Mouse (Mus musculus) MEL (cell line): ENCODE measurements around the gene Nrl. TPM values are rescaled to one million over a fixed set of nuclear protein-coding genes. Genes with fewer than 3 reads are reported as not detected.

Experiments
- DNase-seq: peaks from one replicate; pipeline ENCODE4 v3.0.0; 2011; ENCODE audit warnings: low read depth, low spot score
- H3K27ac ChIP-seq: 2 replicates; pipeline ENCODE4 v1.5.1; 2012; ENCODE audit warnings: low read depth, mild to moderate bottlenecking, control low read depth, low read length, moderate library complexity; ENCODE audit not compliant: control insufficient read depth
- H3K27me3 ChIP-seq, 2 experiments: fragments of 150-350 bp in 1 of 2; sonication (generic) in 1 of 2; 2 replicates each; pipeline ENCODE4 v1.6.1; 2012; ENCODE audit warnings: low read length in 2 of 2, mild to moderate bottlenecking in 2 of 2, improper control_type of control experiment in 1 of 2, moderate library complexity in 1 of 2; ENCODE audit not compliant: insufficient read depth in 2 of 2, control insufficient read depth in 1 of 2
- H3K36me3 ChIP-seq, 2 experiments: 2 replicates each; pipeline ENCODE4 v1.6.1; 2012 to 2014; ENCODE audit warnings: low read length in 2 of 2, improper control_type of control experiment in 1 of 2, inconsistent platforms in 1 of 2, mild to moderate bottlenecking in 1 of 2; ENCODE audit not compliant: insufficient read depth in 2 of 2, control insufficient read depth in 1 of 2
- H3K4me1 ChIP-seq, 2 experiments: fragments of 150-350 bp in 1 of 2; sonication (generic) in 1 of 2; 2 replicates each; pipeline ENCODE4 v1.6.1; 2012; ENCODE audit warnings: low read length in 2 of 2, improper control_type of control experiment in 1 of 2, mild to moderate bottlenecking in 1 of 2; ENCODE audit not compliant: insufficient read depth in 2 of 2, control insufficient read depth in 1 of 2
- H3K4me3 ChIP-seq, 2 experiments: fragments of 150-350 bp in 1 of 2; sonication (generic) in 1 of 2; 2 replicates each; pipeline ENCODE4 v1.5.1; 2012; ENCODE audit warnings: low read depth in 2 of 2, low read length in 2 of 2, mild to moderate bottlenecking in 2 of 2, moderate library complexity in 2 of 2, control low read depth in 1 of 2, improper control_type of control experiment in 1 of 2; ENCODE audit not compliant: control insufficient read depth in 1 of 2, insufficient read depth in 1 of 2
- H3K79me2 ChIP-seq: 2 replicates; pipeline ENCODE4 v1.6.1; 2012; ENCODE audit warnings: mild to moderate bottlenecking, low read length, moderate library complexity; ENCODE audit not compliant: control insufficient read depth, poor library complexity, insufficient read depth
- H3K9ac ChIP-seq: 2 replicates; pipeline ENCODE4 v1.6.1; 2012; ENCODE audit warnings: low read depth, mild to moderate bottlenecking, control low read depth, low read length, moderate library complexity; ENCODE audit not compliant: control insufficient read depth, poor library complexity, severe bottlenecking
- H3K9me3 ChIP-seq: fragments of 150-350 bp; sonication (generic); replicated peaks from 2 replicates; pipeline ENCODE4 v1.6.1; 2012; ENCODE audit warnings: mild to moderate bottlenecking, low read length, improper control_type of control experiment, moderate library complexity; ENCODE audit not compliant: insufficient read depth
- BHLHE40 ChIP-seq: IDR thresholded peaks from 2 replicates; pipeline ENCODE4 v1.6.1; 2012; ENCODE audit warnings: low read depth, mild to moderate bottlenecking, inconsistent platforms, low read length, improper control_type of control experiment, borderline replicate concordance
- CHD2 ChIP-seq: IDR thresholded peaks from 2 replicates; pipeline ENCODE4 v1.6.1; 2011; ENCODE audit warnings: low read length, improper control_type of control experiment
- E2F4 ChIP-seq: IDR thresholded peaks from 2 replicates; pipeline ENCODE4 v1.6.1; 2011; ENCODE audit warnings: low read depth, low read length, improper control_type of control experiment, borderline replicate concordance
- EP300 ChIP-seq, 2 experiments: IDR thresholded peaks; 2 replicates each; pipeline ENCODE4 v1.6.1; 2011; ENCODE audit warnings: improper control_type of control experiment in 2 of 2, low read length in 2 of 2, low read depth in 1 of 2, mild to moderate bottlenecking in 1 of 2
- ETS1 ChIP-seq: IDR thresholded peaks from 2 replicates; pipeline ENCODE4 v1.6.1; 2012; ENCODE audit warnings: low read depth, mild to moderate bottlenecking, inconsistent platforms, low read length, improper control_type of control experiment, moderate library complexity
- GABPA ChIP-seq: IDR thresholded peaks from 2 replicates; pipeline ENCODE4 v1.6.1; 2012; ENCODE audit warnings: low read depth, mild to moderate bottlenecking, inconsistent platforms, low read length, improper control_type of control experiment, moderate library complexity
- GATA1 ChIP-seq: IDR thresholded peaks from 2 replicates; pipeline ENCODE4 v1.6.1; 2011; ENCODE audit warnings: low read depth, low read length, improper control_type of control experiment
- JUND ChIP-seq: IDR thresholded peaks from 2 replicates; pipeline ENCODE4 v1.6.1; 2011; ENCODE audit warnings: low read depth, mild to moderate bottlenecking, improper control_type of control experiment, low read length
- KAT2A ChIP-seq: conservative IDR thresholded peaks from 2 replicates; pipeline ENCODE4 v1.6.1; 2012; ENCODE audit warnings: low read depth, low read length, improper control_type of control experiment, inconsistent platforms
- MAFK ChIP-seq: IDR thresholded peaks from 2 replicates; pipeline ENCODE4 v1.6.1; 2011; ENCODE audit warnings: low read depth, mild to moderate bottlenecking, low read length, improper control_type of control experiment, borderline replicate concordance
- MAX ChIP-seq: IDR thresholded peaks from 2 replicates; pipeline ENCODE4 v1.6.1; 2011; ENCODE audit warnings: low read length, improper control_type of control experiment
- MXI1 ChIP-seq: IDR thresholded peaks from 2 replicates; pipeline ENCODE4 v1.6.1; 2011; ENCODE audit warnings: mild to moderate bottlenecking, low read depth, low read length, improper control_type of control experiment
- MYB ChIP-seq: IDR thresholded peaks from 2 replicates; pipeline ENCODE4 v1.6.1; 2011; ENCODE audit warnings: mild to moderate bottlenecking, low read depth, low read length, improper control_type of control experiment
- MYC ChIP-seq: IDR thresholded peaks from 2 replicates; pipeline ENCODE4 v1.6.1; 2011; ENCODE audit warnings: low read depth, mild to moderate bottlenecking, low read length, improper control_type of control experiment, moderate library complexity
- NELFE ChIP-seq: IDR thresholded peaks from 2 replicates; pipeline ENCODE4 v1.6.1; 2011; ENCODE audit warnings: low read depth, low read length, improper control_type of control experiment
- NRF1 ChIP-seq: IDR thresholded peaks from 2 replicates; pipeline ENCODE4 v1.6.1; 2014; ENCODE audit warnings: low read depth, mild to moderate bottlenecking, inconsistent platforms, low read length, improper control_type of control experiment, moderate library complexity; ENCODE audit not compliant: poor library complexity, insufficient read depth, severe bottlenecking
- POLR2A ChIP-seq, 2 experiments: IDR thresholded peaks; 2 replicates each; pipeline ENCODE4 v1.6.1; 2011 to 2012; ENCODE audit warnings: low read length in 2 of 2, mild to moderate bottlenecking in 2 of 2, control low read depth in 1 of 2, improper control_type of control experiment in 1 of 2, low read depth in 1 of 2, moderate library complexity in 1 of 2; ENCODE audit not compliant: control insufficient read depth in 1 of 2, insufficient read depth in 1 of 2, poor library complexity in 1 of 2
- POLR2AphosphoS2 ChIP-seq: IDR thresholded peaks from 2 replicates; pipeline ENCODE4 v1.6.1; 2011; ENCODE audit warnings: low read length, improper control_type of control experiment
- RAD21 ChIP-seq: IDR thresholded peaks from 2 replicates; pipeline ENCODE4 v1.6.1; 2011; ENCODE audit warnings: mild to moderate bottlenecking, low read depth, low read length, improper control_type of control experiment
- SIN3A ChIP-seq: IDR thresholded peaks from 2 replicates; pipeline ENCODE4 v1.6.1; 2012; ENCODE audit warnings: low read length, improper control_type of control experiment, inconsistent platforms
- SMC3 ChIP-seq: IDR thresholded peaks from 2 replicates; pipeline ENCODE4 v1.6.1; 2011; ENCODE audit warnings: low read depth, low read length, improper control_type of control experiment
- TBP ChIP-seq: IDR thresholded peaks from 2 replicates; pipeline ENCODE4 v1.8.0; 2011; ENCODE audit warnings: low read depth, low read length, improper control_type of control experiment
- UBTF ChIP-seq: IDR thresholded peaks from 2 replicates; pipeline ENCODE4 v1.6.1; 2012; ENCODE audit warnings: low read depth, mild to moderate bottlenecking, inconsistent platforms, low read length, improper control_type of control experiment, moderate library complexity, borderline replicate concordance; ENCODE audit not compliant: insufficient read depth
- USF1 ChIP-seq: IDR thresholded peaks from 2 replicates; pipeline ENCODE4 v1.6.1; 2014; ENCODE audit warnings: low read depth, mild to moderate bottlenecking, inconsistent platforms, low read length, improper control_type of control experiment, moderate library complexity
- USF2 ChIP-seq, 2 experiments: IDR thresholded peaks; 2 replicates each; pipeline ENCODE4 v1.6.1; 2011 to 2012; ENCODE audit warnings: improper control_type of control experiment in 2 of 2, low read length in 2 of 2, borderline replicate concordance in 1 of 2, inconsistent platforms in 1 of 2, low read depth in 1 of 2, mild to moderate bottlenecking in 1 of 2; ENCODE audit not compliant: insufficient read depth in 1 of 2
- ZC3H11A ChIP-seq: IDR thresholded peaks from 2 replicates; pipeline ENCODE4 v1.6.1; 2012; ENCODE audit warnings: low read depth, mild to moderate bottlenecking, inconsistent platforms, low read length, improper control_type of control experiment
- ZKSCAN1 ChIP-seq: IDR thresholded peaks from 2 replicates; pipeline ENCODE4 v1.6.1; 2012; ENCODE audit warnings: low read depth, mild to moderate bottlenecking, inconsistent platforms, low read length, improper control_type of control experiment, moderate library complexity
- ZMIZ1 ChIP-seq: IDR thresholded peaks from 2 replicates; pipeline ENCODE4 v1.6.1; 2012; ENCODE audit warnings: low read depth, mild to moderate bottlenecking, inconsistent platforms, low read length, improper control_type of control experiment, moderate library complexity
- polyA plus RNA-seq, 2 experiments: library from polyadenylated mRNA; stranded (reverse) in 1 of 2; unstranded in 1 of 2; fragments of >175 nt in 1 of 2; fragments of >200 nt in 1 of 2; gene quantifications; 2 replicates each; pipeline versions ENCODE4 v1.2.1 to v1.2.4; 2012; ENCODE audit warnings: low replicate concordance in 2 of 2, low read depth in 1 of 2; ENCODE audit not compliant: insufficient read length in 2 of 2, insufficient read depth in 1 of 2, missing spikeins in 1 of 2
- total RNA-seq: library from RNA; depleted of rRNA; stranded (reverse); fragments of 300-350 nt; gene quantifications from 2 replicates; pipeline ENCODE4 v1.2.3, GENCODE M21; 2012

Nrl gene
- total and polyA plus RNA-seq, 3 experiments = not detected

GRCm38 (mm10) chr14:55477421-55477820, 47.4 kb downstream of the Nrl start:
- no peak overlapping the region for H3K4me3 ChIP-seq
- DNase-seq = no peak
- peaks cover 2 to 8% of the 10 kb centered on the region in 2 experiments; a peak in 3 of 4 replicates for H3K27me3 ChIP-seq
- H3K36me3 ChIP-seq = peaks cover 0 to 12% of the 10 kb centered on the region in 2 experiments; a peak in 2 of 4 replicates
- no peak overlapping the region for H3K9ac ChIP-seq
- no peak overlapping the region for H3K27ac ChIP-seq
- H3K9me3 ChIP-seq = no peaks in the 10 kb centered on the region
- TF ChIP-seq ZC3H11A = no peak
- TF ChIP-seq POLR2A (IDR thresholded peaks at IDR 0.05; ENCODE audit: control insufficient read depth in 1 of 2, insufficient read depth in 1 of 2, low read depth in 1 of 2, low read length in 2 of 2, poor library complexity in 1 of 2) = no peak
- TF ChIP-seq POLR2AphosphoS2 = no peak
- TF ChIP-seq USF2 (IDR thresholded peaks at IDR 0.05; ENCODE audit: borderline replicate concordance in 1 of 2, insufficient read depth in 1 of 2, low read depth in 1 of 2, low read length in 2 of 2) = no peak
- TF ChIP-seq TBP = no peak
- TF ChIP-seq E2F4 = no peak
- no peak for TF ChIP-seq MXI1
- TF ChIP-seq JUND = no peak
- no peak for TF ChIP-seq MYB
- TF ChIP-seq SIN3A = no peak
- no peak for TF ChIP-seq SMC3
- no peak for TF ChIP-seq MAX
- no peak for TF ChIP-seq EP300 (IDR thresholded peaks at IDR 0.05; ENCODE audit: low read depth in 1 of 2, low read length in 2 of 2)
- no peak for TF ChIP-seq MYC
- no peak for TF ChIP-seq ETS1
- no peak for TF ChIP-seq USF1
- TF ChIP-seq KAT2A = no peak
- TF ChIP-seq BHLHE40 = no peak
- TF ChIP-seq GATA1 = no peak
- TF ChIP-seq CHD2 = no peak
- H3K4me1 ChIP-seq = peaks cover 0 to 18% of the 10 kb centered on the region in 2 experiments; a peak in 3 of 4 replicates
- H3K79me2 ChIP-seq = no peaks in the 10 kb centered on the region; the same call in 1 of the 2 replicates

GRCm38 (mm10) chr14:55475654-55476053, 49.1 kb downstream of the Nrl start:
- peaks cover 0 to 12% of the 10 kb centered on the region in 2 experiments; a peak in 2 of 4 replicates for H3K36me3 ChIP-seq
- no peak for TF ChIP-seq NRF1
- no peak for TF ChIP-seq SMC3
- no peak for TF ChIP-seq MYC
- TF ChIP-seq NELFE = no peak
- TF ChIP-seq RAD21 = no peak
- no peak for TF ChIP-seq MAX
- TF ChIP-seq E2F4 = no peak
- no peak for TF ChIP-seq GABPA
- no peak for TF ChIP-seq UBTF
- no peak for TF ChIP-seq ZKSCAN1
- TF ChIP-seq GATA1 = no peak
- TF ChIP-seq MAFK = no peak
- no peak for TF ChIP-seq ZMIZ1
- TF ChIP-seq, all 39 proteins: peak for 0
- Histone ChIP-seq H3K27me3 (peaks cover 8 to 14% of the 10 kb centered on the region in 2 experiments), H3K4me3 (no peak overlapping the region), H3K9ac (no peak overlapping the region), H3K4me1 (peaks cover 0 to 18% of the 10 kb centered on the region in 2 experiments; a peak in 3 of 4 replicates), H3K27ac (no peak overlapping the region), H3K79me2 (no peaks in the 10 kb centered on the region; the same call in 1 of the 2 replicates), H3K9me3 (no peaks in the 10 kb centered on the region)
- peak; percentile 46 for DNase-seq
